Mouse (Mus musculus): ENCODE measurements around the gene Bri3bp.
"Not testable (repeated sequence)": the region's sequence is repeated elsewhere in the genome, so short reads cannot be mapped to it uniquely, and the experiment has no call there.

The Bri3bp gene

DNA sequence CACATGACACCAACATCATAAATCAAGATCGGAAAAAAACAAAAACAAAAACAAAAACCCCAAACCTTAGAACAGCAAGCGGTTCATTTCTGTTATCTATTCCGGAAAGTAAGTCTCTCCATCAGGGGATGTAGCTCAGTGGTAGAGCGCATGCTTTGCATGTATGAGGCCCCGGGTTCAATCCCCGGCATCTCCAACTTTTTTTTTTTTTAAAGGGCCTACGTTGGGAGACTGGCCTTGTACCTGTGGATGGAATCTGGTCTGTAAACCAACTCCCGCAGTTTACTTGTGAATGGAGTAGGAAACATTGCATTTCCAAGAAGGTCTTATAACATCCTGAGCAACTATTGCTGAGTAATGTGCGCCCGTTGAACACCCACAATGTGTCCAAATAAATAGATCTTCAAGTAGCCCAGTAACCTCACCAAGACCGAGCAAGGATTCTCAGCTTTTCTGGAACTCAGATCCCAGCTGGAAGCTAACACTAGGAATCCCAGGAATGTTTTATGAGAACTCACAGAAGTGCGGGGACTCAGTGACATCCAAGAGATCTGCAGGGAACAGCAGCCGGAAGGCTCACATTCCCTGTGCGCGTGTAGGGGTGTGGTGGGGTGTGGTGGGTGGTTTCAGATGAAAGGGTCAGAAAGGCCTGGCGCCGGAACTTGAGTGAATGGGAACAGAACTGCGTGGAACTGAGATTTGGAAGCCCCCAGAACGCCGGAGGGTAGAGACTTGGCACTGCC is 31.8 kb upstream of the Bri3bp start:
- DNase-seq (ENCODE audit: low read depth, low spot score) = peak; percentile 75

DNA sequence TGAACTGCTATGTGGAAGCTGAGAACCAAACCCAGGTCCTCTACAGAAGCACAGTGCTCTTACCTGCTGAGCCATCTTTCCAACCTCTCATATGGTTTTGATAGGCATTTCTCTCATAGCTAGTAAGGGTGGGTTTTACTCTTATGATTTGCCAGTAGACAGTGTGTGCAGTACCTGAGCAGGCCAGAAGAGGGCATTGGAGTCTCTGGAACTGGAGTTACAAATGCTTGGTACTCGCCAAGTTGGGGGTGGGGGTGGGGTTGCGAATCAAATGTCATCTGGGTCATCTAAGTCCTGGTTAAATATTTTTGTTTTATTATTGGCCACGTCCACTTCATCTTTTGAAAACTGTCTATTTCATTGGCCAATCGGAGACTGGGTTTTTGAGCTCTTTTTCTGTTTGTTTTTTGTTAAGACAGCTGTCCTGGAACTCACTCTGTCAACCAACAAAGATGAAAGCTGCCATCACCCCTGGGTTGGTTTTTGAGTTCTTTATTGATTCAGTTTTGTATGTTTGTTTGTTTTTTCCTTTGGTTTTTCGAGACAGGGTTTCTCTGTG is 29.3 kb upstream of the Bri3bp start:
- peak; percentile 71 for DNase-seq (ENCODE audit: low read depth, low spot score)

DNA sequence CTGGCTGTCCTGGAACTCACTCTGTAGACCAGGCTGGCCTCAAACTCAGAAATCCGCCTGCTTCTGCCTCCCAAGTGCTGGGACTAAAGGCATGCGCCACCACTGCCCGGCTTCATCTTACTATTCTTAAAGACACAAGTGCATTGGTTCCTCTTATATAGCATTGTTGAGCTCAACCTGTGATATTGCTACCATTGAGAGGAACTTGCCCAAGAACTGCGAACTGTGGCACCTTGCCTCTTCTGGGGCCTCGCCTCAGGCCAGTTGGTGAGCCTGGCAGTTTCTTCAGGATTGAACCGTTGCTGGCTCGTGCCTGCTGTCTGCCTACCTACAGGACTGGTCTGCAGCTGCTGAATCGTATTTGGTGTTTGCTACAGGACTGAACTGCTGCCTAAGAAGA is 28.8 kb upstream of the Bri3bp start:
- DNase-seq (ENCODE audit: low read depth, low spot score) = not testable (repeated sequence)

DNA sequence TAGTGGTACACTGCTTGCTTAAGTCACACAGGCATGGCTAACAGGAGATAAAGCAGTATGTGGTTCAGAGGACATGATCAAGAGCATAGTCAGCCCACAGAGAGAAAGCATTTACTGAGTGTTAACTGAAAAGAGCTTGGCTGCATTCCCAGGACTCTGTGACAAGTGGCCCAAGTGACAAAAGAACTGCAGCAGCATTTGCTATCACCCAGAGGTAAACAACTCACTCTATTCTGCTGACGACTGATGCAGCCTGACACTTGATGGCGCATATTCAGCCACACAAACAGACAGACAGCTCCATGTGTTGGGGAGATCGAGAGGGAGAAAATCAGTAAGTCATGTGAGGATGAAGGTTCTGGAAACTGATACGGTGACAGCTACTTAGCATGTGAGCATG is 27.6 kb upstream of the Bri3bp start:
- no peak for DNase-seq (ENCODE audit: low read depth, low spot score)

DNA sequence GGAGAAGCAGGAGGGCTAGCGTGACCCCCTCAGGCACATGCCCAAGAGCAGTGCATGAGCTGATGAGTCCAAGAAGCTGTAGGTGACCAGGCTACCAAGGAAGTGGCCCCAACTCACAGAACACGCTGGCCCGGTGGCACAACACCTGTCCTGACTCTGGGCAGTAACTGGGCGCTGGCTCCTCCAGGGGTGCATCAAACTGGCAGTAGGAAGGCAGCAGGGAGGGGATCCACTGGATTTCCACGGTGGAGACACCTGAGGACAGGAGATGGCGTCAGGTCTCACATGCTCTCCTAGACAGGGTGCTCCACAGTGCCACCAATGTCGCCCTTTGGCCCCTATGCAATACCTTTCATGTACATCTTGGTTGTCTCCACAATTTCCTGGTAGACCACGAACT is 25.2 kb upstream of the Bri3bp start:
- DNase-seq (ENCODE audit: low read depth, low spot score) = no peak

DNA sequence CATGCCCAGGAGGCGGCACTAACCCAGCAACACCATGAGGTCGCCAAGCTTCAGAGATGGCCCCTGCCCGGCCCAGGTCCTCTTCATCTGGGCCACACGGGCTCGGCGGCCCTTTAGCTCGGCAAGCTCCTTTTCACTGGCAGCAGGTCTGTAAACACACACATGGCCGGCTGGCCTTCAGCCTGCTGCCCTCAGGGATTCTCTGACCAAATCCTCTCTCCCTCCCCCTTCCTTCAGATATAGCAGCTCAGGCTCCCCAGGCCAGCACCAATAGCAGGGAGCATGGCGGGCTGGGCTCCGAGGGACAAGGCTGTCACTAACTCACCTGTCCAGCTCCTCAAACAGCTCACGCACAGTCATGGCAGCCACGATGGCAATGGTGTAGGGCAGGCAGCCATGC is 22.7 kb upstream of the Bri3bp start:
- DNase-seq (ENCODE audit: low read depth, low spot score) = no peak

DNA sequence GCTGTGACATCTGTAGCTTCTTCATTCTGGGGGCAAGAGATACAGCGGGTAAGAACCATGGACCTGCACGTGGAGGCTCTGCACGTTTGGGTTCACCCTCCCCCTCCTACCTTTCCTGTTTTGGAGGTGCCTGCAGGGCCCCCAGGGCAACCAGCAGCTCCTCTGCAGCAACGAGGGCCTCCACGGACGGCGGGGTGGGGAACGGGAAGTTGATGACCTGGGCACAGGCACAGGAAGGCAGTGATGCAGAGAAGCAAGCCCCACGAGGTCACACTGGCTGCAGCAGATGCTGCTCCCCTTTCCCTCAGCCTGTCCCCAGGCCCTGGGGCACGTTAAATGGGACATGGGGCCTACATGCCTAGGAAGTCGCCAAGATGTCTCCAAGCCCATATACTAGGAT is 22.2 kb upstream of the Bri3bp start:
- DNase-seq (ENCODE audit: low read depth, low spot score) = no peak

DNA sequence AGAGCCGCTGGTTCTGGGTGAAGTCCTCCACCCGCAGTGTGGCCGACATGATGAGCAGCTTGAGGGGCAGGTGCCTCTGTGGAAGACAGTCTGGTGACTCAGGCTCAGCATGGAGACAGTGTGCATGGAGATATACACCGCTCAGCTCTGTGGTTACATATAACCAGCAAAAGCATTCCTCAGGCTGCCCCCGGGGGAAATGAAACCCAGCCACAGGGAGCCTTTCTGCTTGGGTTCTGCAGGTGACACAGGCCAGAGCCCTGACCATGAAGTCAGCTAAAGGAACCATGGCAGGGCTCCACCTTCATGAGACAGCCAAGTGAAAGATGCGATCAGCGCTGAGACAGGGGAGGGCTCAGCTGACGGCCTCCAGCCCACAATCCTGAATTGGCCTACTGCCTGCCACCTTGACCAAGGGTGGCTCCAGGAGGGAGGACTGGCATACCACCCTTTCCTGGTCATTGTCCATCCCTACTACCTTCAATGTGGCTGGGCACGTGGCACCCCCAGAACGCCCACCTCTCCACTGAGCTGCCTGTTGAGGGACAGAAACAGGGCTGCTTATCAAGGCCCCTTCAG is 15.6 kb upstream of the Bri3bp start:
- no peak for DNase-seq (ENCODE audit: low read depth, low spot score)

DNA sequence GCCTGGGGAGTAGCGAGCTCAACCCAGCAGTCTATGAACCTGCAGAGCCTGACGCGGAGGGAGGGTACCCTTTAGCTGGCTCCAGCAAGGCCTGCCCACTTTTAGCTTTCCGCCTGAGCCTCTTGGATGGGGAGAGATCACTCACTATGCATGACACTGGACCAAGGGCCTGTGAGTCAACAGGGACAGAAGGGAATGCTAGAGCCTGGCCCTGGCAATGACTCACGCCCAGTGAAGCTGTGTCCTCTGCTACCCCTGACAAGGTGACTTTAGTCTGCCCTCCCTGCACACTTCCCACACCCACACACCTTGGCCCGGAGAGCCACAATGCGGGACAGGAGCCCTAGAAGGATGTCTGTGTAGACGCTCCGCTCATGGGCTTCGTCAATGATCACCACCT is 15.0 kb upstream of the Bri3bp start:
- no peak for DNase-seq (ENCODE audit: low read depth, low spot score)

DNA sequence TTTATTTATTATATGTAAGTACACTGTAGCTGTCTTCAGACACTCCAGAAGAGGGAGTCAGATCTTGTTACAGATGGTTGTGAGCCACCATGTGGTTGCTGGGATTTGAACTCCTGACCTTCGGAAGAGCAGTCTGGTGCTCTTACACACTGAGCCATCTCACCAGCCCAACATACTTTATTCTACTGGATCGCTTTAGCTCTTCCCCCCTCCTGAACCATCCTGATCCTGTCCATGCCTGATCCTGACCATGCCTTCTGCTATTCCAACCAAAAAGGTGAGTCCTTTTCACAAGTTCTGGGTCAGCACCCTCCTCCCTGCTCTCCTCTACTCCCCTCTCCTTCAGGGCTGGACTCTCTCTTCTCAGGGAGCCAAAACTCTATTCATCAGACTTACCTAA is 9.0 kb upstream of the Bri3bp start:
- not testable (repeated sequence) for DNase-seq (ENCODE audit: low read depth, low spot score)

DNA sequence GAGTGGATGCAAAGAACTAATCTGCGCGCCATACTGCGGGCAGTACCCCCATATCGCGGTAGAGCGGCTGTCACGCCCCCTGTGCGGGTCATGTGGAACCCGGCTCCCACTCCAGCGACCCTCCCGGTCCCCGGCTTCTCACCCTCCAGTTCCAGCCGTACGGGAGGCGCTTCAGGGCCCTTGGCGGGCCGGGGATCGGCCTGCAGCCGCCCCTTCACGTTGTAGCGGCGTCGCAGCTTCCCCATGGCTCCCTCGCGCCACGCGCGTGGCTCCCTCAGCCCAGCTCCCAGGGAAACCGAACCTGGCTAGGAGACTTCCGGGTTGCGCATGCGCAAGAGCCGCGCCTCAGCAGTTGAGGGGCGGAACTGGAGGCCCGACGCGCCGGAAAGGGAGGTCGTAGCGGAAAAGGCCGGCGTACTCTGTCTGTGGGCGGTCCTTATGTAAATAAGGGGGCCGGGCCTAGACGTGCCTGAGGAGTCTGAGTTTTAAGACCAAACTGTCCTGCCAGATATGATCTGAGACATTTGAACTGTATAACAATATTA is 7.5 kb upstream of the Bri3bp start, which contains the start of gene Dhx37:
Dhx37 (minus strand) TSS at position 329 of the 545 bp plus-strand sequence.
- peak; percentile 97 for DNase-seq (ENCODE audit: low read depth, low spot score)

DNA sequence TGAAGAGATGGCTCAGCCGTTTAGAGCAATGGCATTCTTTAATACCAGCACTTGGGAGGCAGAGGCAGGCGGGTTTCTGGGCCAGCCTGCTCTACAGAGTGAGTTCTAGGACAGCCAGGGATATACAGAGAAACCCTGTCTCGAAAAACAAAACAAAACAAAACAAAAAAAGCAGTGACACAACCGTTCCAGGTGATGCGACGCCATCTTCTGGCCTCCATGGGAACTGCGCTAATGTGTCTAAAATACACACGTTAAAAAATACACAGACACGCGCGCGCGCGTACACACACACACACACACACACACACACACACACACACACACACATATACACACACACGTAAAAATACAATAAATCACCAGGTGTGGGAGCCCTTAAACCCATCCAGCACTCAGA is 7.0 kb upstream of the Bri3bp start:
- DNase-seq (ENCODE audit: low read depth, low spot score) = not testable (repeated sequence)

DNA sequence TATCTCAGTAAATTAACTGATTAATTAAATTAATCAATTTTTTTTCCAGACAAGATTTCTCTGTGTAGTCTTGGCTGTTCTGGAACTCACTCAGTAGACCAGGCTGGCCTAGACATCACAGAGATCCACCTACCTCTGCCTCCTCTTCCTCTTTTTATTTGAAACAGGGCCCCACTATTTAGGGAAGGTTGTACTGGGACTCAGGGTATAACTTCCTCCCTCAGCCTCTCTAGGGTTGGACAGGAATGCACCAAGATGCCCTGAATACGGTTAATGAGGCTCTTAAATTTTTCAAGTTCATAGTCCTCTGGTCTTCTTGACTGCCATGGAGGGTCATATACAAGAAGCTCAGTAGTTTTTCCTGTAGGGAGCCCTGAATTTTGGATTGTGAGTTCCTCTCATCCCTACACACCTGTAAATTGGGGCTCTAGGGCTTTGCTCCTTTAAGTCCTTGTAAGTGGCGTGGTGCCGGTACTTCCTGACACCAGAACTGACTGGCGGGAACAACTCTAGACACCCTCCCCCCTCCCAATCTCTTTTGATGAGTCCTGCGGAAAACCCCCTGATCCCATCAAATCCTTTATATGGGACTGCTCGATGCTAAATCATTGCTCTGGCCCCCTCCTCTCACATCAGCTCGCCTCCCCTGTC is 660 bp upstream of the Bri3bp start:
- no peak for DNase-seq (ENCODE audit: low read depth, low spot score)

DNA sequence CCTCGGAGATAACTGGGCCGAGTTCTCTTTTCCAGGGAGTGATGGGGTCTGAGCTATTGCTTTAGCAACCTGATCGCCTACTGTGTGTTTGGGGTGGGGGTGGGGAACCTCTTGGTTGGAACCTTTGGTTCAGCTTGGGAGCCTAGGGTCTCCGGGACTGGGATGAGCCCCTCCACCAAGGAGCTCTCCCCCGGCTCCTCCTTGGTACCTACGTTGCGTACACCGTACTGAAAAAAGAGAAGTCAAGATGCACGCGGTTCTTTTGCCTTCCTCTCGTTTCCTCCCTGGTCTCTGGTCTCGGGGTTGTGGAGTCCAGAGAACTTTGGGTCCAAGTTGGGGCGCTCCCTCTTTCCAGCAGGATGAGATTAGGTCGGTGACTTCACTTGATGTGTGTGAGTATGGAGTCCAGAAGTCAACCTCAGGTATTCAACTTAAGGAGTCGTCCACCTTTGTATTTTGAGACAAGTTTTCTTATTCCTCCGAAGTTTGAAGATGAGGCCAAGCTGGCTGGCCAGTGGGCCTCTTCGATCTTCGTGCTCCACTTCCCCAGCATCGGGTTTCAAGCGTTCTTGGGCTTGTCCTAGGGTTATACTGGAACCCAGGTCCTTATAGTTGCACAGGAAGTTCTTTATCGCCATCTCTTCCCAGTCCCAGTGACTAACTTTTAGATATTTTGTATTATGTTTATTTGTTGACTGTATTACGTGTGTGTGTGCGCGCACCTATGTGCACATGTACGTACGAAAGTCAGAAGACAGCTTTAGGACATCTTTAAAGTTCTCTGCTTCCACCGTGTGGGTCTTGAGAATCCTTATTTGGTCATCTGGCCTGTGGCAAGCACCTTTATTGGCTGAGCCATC is 998 bp downstream of the Bri3bp start:
- DNase-seq (ENCODE audit: low read depth, low spot score) = peak; percentile 11

DNA sequence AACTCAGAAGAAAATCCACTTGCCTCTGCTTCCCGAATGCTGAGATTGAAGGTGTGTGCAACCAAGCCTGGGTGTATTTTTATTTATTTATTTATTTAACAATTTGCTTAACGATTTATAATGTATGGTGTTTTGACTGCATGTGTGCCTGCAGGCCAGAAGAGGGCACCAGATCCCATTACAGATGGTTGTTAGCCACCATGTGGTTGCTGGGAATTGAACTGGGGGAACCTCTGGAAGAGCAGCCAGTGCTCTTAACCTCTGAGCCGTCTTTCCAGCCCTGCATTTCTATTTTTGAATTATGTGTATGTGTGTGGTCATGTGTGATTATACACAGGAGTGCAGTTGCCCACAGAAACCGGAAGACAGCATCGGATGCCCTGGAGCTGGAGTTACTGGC is 2.0 kb downstream of the Bri3bp start:
- DNase-seq (ENCODE audit: low read depth, low spot score) = no peak

DNA sequence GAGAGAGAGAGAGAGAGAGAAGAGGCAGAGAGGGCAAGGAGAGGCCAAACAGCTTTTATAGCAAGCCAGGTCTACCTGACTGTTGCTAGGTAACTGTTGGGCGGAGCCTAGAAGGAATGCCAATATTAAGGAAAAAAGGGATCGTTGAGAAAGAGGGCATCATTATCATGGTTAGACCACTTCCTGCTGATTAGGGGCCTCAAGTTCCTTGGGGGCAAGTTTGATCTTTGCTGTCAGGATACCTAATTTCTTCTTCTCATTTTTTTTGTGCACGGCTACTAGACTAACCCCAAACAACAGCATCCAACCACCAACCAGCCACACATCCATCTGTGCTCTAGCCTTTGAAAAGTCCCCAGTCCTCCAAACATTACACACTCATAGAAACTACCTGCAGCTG is 2.5 kb downstream of the Bri3bp start:
- no peak for DNase-seq (ENCODE audit: low read depth, low spot score)

DNA sequence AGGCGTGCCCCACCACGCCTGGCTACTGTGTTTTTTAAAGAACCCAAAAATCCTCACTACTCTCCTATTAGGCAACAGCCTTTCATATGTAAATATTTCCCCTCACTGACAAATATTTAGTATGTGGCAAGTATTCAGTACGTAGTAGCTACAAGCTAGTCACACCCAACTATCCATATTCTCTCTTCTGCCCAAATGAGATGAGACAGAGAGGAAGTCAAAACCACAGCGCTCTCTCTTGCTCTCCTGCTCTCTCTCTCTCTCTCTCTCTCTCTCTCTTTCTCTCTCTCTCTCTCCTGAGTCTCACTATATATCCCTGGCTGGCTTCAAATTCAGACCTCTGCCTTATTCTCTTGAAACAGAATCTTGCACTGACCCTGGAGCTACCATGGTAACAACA is 3.2 kb downstream of the Bri3bp start:
- DNase-seq (ENCODE audit: low read depth, low spot score) = no peak

DNA sequence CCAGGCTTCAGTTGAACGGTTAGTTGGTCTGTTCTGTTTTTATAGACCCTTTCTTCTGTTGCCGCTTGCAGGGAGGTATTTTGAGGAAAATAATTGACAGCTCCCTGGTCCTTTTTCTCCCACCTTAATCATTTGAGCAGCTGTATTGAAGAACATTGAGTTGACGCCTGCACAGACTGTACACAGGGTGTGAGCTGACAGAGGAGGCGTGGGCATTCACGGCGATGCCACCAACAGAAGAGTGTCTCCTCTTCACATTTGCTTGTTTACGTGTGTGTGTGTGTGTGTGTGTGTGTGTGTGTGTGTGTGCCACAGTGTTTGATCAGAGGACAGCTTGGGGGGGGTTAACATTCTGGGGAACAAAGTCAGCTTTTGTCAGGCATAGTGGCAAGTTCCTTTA is 5.0 kb downstream of the Bri3bp start:
- DNase-seq (ENCODE audit: low read depth, low spot score) = no peak

DNA sequence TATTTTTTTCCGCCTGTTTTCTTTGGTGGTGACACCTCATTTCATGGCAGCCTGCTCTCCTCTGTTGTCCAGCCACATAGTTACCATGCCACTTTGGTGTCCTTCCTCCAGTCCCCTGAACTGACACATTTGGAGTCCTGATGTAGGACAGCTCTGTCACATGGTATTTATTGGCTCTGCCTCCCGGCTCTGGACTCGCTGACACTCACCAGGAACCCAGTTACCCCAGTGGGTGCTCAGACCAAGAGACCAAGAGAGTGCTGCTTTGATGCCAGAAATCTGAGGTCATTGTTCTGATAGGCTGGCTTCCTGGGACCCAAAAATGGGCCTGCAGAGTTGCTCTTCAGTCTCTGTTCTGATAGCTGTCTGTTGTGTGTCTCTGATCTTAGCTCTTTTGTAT is 6.7 kb downstream of the Bri3bp start:
- DNase-seq (ENCODE audit: low read depth, low spot score) = no peak

DNA sequence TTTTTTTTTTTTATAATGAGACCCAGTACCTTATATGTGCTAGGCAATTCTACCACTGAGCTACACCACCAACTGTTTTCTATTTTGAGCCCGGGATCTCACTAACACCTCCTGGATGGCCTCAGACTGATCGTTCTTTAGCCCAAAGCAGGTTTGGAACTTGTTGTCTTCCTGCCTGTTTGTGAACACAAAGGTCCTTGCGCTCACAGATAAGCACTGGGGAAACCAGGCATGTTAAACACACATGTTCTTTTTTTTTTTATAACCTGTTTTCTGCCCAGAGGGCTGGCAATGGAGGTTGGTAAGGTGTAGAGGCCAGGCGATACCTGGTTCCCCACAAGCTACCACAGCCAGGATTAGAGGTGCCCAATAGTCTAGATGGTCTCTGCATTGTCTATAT is 7.3 kb downstream of the Bri3bp start:
- DNase-seq (ENCODE audit: low read depth, low spot score) = no peak

DNA sequence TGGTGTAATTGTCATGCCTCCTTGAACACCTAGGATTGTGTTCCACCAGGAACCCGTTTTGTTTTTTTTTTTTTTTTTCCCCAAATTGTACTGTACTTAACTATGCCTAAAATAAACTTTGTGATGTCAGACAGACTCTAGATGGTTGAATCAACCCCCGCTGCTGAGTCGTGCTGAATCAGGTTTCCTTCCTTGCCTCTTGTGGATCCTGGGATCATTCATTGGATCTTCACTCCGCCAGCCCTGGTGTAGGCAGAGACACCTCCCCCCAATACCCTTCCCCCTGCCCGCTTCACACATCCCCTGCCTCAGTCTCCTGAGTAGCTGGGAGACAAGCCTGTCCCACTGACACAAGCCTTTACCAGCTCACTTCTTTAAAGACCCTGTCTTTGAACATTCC is 7.9 kb downstream of the Bri3bp start:
- no peak for DNase-seq (ENCODE audit: low read depth, low spot score)

DNA sequence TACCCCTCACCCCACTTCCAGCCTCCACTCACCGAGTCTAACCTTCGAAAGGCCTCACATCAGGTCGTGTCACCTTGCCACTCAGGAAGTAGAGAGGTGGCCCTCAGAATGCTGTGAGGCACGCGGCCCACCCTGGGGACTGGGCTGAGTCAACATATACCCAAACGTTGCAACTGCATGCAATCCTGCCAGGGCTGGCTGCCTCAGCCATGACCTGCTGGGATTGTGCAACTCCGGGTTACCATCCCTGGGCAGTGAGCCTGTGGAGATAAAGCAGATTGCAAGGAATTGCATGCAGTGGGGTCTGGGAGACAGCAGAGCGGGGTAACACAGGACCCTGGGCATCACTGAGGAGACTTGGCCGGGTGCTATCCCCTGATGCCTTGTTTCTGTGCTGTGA is 11.2 kb downstream of the Bri3bp start:
- DNase-seq (ENCODE audit: low read depth, low spot score) = no peak
